Mouse (Mus musculus) layer of hippocampus, postnatal 25 days (tissue): ENCODE measurements around the gene Enox1. TPM values are rescaled to one million over a fixed set of nuclear protein-coding genes. Genes with fewer than 3 reads are reported as not detected.

ENCODE experiments used
- DNase-seq, 2 experiments: peaks; one replicate each; pipeline ENCODE4 v3.0.0; 2022; ENCODE audit warnings: mixed read lengths in 2 of 2, low spot score in 1 of 2; ENCODE audit errors: extremely low spot score in 1 of 2
- total RNA-seq, 2 experiments: library from RNA; stranded (reverse); gene quantifications; 2 replicates each; pipeline ENCODE4 v1.2.3; 2021

Gene Enox1
- total RNA-seq, 2 experiments from 2014 or later, result 54.8 to 61.9 TPM

DNA sequence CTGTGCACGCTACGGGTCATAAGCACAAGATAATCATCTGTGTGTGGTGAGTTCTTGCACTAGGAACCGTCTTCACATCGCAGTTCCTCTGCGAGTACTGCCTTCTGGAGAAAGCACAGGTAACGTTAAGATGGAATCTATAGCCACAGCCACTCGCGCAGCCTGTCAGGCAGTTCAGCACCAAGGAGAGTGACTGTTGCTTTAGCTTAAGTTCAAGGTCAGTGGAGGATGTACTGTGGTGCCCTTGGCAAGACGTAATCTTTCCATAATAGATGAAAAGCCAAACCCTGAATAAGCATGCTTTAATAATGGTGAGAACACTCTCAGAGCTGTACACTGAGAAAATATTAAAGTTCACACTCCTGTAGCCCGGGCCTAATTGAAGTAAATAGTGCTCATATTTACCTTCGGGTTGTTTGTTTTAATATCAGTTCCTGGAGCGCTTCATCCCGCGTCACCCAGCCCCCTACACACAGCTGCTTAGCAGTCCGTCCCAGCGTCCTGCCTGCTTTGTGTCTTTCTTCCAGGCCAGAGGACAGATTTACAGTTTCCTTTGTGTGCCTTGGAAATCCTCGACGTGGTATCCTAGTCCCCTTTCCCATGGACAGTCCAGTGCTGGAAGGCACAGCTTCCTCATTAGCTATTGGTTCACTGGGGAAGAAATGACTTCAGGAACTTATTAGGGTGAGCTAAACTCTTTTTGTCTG lies 38.9 kb downstream of the Enox1 start:
- DNase-seq, result no peak

DNA sequence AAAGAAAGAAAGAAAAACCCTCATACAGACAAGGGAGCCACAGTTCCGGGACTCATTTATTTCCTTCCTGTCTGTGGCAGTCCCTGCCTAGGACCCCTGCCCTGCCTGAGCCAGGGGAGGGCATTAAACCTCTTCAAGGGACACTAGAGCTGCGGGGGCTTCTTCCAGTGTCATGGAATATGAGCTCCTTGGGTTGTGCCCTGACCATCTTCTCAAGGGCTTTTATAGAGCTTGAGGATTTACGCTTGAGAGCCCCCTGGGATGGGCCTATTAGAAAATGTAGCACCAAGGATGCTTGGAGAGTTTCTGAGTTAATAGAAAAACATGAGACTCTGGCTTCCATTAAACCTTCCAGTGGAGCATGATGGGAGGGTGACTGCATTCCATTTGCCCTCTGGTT lies 39.7 kb downstream of the Enox1 start:
- DNase-seq, result no peak

DNA sequence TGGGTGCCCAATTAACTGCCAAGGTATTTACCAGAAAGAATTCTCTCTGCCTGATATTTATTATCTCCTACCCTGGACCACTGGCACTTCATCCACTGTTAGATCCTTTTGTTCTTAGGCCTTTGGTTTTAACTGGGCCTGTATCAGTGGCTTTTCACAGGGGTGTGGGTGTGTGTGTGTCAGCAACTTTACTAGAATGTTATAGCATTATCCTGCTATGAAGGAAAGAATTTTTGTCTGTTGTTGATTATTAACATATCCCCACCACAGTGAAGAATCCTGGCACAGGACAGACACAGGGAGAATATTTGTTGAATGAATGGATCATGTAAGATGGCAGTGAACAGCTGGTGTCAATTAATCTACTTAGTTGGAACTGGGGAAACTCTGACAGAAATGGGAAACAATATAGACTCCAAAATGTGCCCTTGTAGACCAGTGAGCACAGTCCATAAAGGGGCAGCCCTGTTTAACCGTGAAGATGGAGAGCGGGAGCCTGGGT lies 40.9 kb downstream of the Enox1 start:
- no peak for DNase-seq

DNA sequence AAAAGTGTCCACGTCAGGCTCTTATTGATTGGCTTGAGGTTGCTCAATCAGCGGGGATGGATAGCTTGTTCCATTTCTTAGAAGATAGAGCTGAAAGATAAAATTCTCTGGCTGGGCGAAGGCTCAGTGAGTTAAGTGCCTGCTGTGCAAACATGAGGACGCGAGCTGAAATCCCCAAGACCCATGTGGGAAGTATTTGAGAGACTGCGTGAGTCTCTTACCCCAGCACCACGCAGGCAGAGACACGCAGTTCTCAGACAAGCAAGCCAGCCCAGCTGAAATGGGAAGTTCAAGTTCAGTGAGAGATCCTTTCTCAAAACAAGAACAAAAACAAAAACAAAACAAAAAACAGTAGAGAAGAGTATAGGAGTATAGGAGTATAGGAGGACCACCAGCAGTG lies 54.3 kb downstream of the Enox1 start:
- no peak for DNase-seq

DNA sequence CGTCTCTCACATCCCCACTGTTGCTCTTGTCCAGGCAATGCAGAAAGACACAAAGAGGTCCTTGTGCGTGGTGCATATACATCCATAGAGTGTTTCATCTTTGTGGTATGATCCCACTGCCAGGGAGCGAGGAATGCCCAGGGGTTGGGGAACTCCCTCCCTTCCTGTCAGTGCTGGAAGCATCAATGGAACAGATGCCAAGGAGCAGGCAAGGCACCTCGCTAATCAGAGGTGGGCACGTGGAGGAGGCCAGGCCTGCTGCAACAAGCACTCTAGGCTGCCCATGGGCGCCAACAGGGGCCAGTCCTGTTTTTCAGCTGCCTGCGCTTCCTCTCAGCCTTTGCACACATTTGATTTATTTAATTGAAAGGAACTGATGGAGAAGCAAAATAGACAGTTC lies 56.6 kb downstream of the Enox1 start:
- DNase-seq, result no peak

DNA sequence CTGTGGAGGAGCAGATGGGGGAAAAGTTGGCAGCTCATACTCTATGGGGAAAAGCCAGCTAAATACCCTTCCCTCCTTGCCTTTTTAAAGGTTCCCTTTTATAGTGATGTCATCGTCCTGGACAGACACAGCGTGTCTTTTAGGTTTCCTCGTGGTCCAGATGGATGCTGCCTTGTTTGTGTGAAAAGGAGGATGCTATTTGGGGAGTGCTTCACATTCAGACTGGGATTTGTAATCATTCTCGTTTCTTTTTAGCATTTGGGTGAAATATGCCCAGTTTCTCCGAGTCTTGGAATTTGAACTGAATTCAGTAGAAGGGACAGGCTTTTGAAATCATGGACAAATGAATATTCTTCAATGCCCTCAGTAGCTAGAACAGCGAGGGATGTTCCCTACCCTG lies 58.3 kb downstream of the Enox1 start:
- no peak for DNase-seq

DNA sequence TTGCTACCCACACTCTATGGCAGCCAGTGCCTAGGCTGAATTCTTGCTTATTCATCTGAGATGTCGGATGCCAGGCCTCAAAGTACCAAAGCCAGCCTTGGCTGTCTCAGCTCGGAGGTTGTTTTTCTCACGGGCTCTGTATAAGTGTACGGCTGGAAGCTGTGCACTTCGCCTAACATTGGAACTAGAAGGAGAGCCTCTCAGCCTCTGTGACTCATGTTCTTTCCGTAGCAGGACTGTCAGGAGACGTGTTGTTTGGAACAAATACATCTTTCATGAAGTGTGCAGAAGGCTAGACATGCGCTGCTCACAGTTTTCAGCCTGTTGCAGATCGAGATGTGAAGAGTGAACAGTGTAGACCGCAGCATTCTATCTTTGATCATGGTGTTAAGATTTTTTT lies 68.8 kb downstream of the Enox1 start:
- DNase-seq, result no peak

DNA sequence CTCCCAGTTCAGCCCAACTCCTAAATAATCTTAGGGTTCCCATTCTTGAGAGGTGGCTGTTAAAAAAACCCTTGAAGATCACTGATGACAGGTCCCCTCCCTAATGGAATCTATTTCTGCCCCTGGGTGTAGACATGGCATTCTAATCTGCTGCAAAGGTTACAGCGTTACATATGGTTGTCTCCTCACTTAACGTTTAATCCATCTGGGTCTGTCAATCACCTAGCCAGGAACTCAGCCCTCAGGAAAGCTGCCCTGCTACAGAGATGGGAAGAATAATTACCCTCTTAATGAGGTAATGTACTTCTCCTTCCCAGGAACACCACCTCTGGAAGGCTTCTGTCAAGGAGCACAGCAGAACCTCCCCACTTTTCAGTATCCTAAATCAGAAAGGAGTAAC lies 82.2 kb downstream of the Enox1 start:
- DNase-seq, result no peak

DNA sequence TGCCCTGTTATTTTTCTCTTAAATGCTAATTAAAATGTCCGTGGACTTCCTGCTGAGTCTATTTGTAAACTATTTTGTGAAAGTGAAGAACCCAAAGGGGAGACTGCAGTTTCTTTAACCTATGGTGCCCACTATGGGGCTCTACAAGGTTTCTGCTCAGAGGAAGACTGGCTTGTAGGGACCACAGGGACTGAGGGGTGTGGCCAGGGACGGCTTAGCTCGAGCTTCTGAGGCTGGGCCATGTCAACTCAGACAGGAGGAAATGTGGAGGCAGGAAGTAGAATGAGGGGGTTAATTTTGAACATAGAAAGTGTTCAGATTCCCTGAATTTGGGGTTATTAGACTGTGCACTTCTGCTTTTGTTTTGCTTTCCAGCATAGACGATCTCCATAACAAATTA lies 82.8 kb downstream of the Enox1 start:
- no peak for DNase-seq

DNA sequence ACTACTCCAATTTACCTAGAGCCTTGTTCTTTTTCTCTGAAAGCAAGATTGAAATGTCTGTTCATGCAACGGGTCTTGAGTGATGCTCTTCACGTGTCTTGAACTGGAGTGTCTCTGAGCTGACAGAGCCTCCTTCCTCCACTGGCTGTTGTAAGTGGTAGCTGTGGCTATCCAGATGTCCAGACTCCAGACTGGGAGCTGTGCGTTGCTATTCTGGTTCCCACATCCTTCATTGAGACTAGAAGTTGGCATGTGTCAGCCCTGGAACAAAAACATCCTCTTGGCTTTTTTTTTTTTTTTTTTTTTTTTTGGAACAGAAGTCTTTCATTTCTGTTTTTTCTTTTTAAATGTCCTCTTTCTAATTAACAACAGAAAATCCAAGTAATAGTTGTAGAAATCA lies 90.4 kb downstream of the Enox1 start:
- no peak for DNase-seq

DNA sequence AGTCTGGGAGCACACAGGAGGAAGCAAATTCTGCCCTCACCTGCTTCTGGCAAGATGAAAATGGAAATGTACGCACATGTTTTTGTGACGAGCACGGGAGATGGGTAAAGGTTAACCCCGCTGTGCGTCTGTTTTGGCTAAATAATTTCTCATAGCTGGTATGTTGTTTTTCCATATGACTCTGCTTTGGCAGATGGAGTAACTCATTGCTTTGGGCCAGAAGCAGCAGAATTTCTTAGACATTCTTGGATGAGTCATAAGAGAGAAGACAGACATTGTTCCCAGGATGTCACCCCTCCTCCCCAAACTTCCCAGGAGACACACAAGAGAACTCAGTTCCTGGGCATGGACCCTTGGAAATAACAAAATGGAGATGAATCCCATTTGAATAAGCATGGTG lies 91.9 kb downstream of the Enox1 start:
- DNase-seq, result no peak

DNA sequence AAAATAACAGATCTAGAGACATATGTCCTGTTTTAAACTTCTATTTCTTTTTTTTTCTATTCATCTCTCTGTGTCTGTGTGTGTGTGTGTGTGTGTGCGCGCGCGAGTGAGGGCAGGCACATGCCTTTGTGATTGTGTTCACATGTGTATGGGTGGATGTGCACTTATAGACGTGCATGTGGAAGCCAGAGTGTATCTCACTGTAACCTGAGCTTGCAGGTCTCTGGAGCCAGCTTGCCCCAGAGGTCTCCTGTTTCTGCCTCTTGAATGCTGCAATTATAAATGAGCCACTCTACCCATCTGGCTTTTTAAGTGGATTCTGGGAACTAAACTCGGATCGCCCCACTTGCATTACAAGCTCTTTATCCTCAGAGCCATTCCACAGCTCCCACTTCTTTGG lies 92.4 kb downstream of the Enox1 start:
- no peak for DNase-seq

DNA sequence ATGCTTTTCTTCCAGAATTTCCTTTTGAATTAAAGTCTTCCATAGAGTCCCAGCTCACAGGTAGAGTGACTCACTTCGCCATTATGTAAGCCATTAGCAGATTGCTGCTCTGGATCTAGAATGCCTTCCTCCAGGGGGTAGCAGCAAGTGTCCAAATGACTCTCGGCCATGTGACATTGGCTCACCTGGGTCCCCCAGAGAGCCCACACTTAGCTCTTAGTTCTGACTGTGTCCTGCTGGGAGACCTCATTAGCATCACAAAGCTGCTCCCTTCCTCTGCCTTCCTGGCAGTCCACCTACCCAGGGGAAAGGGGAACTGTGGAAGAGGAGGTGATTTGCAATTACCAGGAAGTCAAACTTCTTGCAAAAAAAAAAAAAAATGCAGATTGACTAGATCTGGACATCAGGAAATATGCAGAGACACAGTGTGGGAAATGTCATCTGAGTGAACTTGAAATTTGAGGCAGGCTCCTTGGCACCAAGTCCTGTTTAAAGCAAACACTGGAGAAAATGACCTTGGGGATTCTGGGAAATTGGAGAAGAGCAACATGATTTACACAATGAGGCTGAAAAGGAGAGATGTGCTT lies 94.2 kb downstream of the Enox1 start:
- DNase-seq, result no peak

DNA sequence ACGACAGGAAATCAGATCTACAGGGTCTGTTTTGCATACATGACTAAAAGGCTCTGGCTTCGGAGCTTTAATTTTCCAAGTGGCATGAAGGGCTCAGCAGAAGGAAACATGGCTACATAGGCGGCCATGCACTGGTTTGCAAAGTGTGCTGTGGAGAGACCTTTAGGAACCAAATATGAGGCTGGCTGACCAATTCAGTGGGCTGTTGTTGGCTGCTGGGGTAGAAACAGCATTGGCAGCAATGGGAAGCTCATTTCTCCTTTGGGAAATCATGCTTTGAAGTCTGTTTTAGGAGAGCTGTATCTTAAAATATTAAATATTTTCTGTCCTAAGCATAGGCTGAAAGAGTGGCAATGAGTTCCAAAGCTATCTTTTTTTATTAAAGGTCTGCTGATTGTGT lies 98.6 kb downstream of the Enox1 start:
- DNase-seq, result no peak

DNA sequence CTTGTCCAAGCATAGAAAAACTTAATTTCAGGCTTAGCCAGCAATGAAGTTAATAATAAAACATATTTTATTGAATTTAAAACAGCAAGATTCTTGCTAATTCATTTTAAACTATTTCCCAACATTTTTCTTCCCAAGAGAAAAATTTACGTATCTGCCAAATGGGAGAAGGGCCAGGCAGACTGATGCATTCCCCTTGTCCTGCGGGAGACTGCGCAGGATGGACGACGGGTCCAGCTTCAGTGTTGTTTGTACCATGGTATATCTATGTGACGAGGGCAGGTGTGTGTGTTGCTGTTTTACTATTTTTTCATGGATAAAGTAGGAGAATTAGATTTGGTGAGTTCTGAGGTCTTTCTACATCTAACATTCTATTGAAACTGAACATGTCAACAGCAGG lies 99.1 kb downstream of the Enox1 start:
- no peak for DNase-seq

DNA sequence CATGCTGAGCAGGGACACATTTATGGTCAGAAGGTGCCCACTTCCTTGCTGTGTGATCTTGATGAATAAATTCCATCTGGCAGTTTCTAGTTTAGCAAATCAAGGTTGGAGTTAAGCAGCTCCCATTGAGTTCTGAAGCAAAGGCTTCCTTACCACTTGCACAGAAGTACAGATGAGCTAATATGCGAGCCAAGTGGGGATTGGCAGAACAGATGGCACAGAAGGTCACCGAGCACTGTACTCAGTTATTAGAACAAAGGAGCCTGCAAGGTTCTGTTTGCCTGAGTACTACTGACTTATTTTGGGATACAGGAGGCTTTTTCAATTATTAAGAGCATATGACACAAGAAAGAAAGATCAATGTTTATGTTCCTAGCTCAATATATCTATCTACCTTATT lies 100.4 kb downstream of the Enox1 start:
- DNase-seq, result no peak

DNA sequence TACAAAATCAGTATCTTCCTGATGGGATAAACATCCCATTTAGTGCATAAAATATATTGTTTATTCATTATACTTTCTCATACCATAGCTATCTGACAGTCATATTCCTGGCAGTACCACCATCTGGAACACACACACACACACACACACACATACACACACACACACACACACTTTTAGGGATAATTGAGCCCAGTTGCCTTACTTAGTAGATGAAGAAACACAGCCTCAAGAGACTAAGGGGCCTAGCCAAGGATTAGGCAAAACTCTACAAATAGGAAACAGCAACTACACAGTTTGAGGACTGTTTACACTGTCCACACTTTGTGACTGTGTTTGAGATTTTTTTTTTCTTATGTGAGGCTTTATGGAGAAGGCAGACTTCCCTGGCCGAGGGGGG lies 100.9 kb downstream of the Enox1 start:
- DNase-seq, result no peak

DNA sequence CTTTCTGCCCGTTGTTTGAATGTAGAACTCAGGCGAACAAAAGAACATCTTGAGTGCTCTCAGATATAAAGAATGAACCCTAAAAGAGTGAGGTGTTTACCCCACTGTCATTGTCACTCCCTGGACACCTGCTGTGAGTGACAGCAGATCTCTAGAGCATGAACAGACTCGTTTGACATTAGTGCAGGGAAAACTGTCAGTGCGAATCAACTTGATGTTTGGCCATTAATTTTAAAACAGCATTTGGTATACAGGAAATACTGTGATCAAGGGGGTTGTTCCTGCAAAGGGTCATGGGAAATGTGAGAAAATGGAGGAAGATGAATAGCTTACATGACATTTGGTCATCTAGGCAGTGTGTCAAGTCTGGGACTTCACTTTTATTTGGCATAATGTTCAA lies 101.6 kb downstream of the Enox1 start:
- DNase-seq, result no peak

DNA sequence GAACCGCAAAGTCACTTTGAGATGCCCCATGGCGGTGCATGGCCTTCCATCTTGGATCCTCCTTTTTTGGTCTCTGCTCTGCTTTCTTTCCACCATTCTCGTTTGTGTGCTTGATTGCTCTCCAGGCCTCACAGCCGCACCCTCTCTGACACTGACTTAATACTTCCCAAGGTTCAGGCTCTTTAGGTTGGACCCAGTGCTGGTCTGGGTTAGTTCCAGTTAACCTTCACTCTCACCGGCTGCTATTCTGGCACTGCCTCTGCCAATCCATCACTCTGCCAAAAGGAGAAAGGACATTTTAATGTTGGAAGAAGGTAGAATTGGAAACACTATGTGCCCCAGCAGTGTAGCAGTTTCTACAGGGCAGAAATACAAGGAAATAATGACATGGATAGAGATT lies 103.1 kb downstream of the Enox1 start:
- no peak for DNase-seq

DNA sequence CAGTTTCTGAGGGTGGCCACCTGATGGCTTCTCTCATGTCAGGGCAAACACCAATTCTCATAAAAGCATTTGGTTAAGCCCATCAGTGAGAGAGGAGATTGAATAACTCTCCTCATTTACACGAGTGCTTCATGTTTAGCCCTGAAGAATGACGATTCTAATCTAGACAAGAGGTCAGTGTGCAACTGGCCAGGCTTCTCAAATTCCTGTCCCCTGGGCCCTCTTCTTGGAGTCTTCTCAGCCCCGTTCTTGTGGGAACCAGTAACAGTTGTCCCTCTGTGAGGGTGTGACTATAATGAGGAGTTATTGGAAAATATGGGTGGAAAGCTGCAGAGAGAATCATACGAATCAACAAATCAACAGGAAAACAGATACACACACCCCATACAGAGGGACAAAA lies 103.5 kb downstream of the Enox1 start:
- DNase-seq, result no peak

DNA sequence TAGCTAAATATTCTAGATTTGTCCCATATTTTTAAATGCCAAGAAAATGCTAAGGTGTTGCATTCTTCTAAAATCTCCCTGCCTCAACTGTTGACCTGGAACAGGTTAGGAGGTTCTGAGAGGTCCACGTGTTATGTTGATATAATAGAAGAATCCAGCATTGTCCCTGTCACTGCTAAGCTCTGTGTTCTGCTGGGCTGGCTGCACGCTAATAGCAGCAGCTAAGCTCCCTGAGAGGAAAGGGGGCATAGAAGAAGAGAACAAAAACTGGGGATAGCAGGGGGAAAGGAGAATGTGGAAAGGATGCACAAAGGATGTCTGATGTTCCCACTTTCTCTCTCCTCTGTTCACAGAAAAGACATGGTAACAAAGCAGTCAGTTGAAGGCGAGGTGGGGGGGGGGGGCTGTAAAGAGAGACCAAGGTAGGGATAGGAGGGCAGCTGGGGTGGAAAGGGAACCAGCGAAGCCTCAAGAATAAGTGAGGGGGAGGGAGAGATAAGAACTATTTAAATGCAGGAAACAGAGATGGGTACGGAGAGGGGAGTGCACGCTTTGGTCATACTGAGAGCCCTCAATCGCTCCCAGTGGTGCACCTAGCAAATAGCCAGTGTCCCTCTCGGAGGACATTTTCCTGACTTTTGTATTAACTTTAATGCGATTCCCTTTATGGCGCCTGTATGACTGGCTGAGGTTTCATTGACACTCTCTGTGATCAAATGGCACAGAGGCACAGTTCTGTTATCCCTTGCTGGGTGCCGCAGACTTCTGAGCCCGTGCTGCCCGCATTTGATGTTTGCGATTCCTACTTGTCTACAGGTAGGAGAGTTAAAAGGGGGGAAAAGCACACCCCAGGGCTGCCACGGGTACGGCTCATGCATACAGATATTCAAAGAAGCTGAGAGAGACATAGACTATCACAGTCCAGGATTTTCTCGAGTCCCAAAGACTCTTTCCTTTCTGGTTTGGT lies 110.5 kb downstream of the Enox1 start:
- DNase-seq, result no peak
